Mouse (Mus musculus) cerebellum, adult 9-10 months (tissue): Measurements from ENCODE around the gene Klhl21.
"Not testable (repeated sequence)": the region's sequence is repeated elsewhere in the genome, so short reads cannot be mapped to it uniquely, and the experiment has no call there.

ENCODE experiments used
- DNase-seq: peaks from one replicate; pipeline ENCODE4 v3.0.0; 2022

The Klhl21 gene

DNA sequence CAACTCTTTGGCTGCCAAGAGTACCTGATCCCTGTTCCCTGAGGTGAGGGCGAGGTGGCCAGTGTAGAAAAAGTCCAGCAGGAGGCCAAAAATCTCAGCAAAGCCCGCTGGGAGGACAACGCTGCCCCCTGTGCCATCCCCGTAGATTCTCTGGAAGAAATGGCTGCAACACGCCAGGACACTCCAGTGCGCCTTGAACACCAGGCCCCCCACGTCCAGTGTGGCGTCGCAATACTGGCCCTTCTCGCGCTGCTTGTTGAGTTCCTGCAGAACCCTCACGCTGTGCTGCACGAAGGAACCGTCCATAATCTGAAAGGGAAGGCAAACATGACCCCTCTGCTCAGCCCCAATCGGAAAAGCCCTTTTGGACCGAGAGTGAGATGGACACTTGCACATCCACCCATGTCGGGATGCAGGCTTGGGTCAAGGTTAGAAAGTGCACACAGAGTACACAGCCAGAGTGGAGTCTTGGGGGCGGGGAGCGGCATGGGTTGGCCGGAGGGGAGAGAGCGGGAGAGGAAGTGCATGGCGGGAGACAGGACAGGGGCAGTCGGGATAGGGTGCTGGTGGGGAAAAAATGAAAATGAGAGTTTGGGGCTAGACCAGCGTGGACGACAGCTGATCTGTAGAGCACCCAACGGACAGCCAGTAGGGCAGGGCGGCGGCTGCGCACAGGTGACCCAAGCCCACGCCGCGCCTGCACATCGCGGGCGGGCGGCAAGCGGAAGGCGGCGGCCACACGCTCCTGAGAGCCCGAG, 18.3 kb downstream of the Klhl21 start:
- peak; percentile 48 for DNase-seq

DNA sequence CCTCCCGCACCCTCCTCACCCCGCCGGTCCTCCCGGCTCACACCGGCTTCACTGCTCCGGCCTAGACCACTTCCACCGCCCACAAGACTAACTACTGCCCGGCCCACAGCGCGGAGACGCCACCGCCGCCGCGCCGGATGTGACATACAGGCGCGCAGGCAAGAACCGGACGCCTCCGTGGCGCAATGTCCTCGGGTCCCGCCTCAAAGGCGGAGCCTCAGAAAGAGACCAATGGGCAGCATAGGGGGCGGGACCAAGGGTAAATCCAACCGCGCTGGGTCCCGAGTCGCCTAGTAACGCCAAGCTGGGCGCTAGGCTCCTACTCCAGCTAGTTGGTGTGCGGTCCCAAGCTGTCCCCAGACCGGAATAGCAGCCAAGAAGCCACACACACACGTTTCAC, 18.9 kb downstream of the Klhl21 start, which contains the start of gene Zbtb48:
Gene Zbtb48, minus strand, starts transcription at position 148 of the 400 bp plus-strand sequence.
- peak; percentile 96 for DNase-seq

DNA sequence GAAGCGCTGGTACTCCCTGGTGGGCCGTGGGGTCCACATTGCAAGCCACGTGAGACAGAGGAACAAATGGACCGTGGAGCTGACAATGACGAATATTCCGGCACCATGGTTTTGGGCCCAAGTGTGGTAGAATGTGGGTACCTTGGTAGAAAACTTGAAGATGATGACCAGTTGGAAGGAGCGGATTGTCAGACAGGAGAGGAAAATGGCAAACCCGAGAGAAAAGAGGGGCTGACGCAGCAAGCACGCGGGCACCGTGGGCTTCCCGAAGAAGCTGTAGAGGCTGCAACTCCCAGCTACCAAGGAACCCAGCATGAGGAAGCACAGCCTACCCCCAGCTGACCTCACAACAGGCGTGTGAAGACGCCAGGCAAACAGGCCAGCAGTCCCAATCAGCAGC, 19.9 kb downstream of the Klhl21 start:
- DNase-seq = no peak

DNA sequence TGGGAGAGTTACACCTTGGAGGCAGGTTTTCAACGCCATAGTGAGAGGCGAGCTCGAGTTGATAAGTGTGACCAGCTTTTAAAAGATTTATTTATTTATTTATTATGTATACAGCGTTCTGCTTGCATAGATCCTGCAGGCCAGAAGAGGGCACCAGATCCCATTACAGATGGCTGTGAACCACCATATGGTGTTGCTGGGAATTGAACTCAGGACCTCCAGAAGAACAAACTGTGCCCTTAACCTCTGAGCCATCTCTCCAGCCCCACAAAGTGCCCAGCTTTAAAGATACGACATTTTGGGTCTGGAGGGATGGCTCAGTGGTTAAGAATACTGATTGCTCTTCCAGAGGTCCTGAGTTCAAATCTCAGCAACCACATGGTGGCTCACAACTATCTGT, 20.5 kb downstream of the Klhl21 start:
- DNase-seq = peak; percentile 44

DNA sequence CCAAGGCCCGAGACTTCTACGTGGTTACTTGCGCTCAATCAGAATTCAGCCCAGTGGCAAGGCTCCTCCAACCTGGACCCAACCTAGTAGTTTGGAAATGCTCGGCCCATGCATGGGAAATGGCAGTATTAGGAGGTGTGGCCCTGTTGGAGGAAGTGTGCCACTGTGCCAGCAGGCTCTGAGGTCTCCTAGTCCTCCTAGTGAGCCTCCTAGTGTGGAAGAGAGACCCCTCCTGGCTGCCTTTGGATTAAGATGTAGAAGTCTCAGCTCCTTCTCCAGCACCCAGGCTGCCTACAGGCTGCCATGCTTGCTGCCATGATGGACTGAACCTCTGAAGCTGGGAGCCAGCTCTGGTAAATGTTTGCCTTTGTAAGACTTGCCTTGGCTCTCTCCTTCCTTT, 21.4 kb downstream of the Klhl21 start:
- DNase-seq = peak; percentile 26

DNA sequence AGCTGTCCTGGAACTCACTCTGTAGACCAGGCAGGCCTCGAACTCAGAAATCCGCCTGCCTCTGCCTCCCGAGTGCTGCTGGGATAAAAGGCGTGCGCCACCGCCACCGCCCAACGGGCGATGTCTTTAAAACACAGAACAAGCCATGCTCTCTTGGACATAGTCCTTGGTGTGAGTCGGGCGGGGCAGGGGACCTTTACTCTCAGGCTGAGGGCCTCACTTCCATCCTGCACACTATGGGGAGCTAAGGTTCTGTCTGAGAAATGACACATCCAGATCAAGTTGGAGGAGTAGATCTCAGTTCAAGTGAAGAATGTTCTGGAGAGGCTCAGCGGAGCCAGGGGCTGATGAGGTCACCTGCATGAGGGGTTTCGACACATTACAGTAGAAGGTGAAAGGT, 24.3 kb downstream of the Klhl21 start:
- peak; percentile 4 for DNase-seq

DNA sequence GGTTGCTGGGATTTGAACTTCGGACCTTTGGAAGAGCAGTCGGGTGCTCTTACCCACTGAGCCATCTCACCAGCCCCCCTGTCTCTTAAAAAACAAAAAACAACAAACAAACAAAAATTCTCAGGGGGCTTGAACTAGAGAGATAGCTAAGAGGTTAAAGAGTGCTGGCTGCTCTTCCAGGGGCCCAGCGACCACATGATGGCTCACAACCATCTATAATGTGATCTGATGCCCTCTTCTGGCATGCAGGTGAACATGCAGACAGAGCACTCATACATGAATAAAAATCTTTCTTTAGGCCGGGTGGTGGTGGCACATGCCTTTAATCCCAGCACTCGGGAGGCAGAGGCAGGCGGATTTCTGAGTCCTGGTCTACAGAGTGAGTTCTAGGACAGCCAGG, 27.9 kb downstream of the Klhl21 start:
- DNase-seq = not testable (repeated sequence)

DNA sequence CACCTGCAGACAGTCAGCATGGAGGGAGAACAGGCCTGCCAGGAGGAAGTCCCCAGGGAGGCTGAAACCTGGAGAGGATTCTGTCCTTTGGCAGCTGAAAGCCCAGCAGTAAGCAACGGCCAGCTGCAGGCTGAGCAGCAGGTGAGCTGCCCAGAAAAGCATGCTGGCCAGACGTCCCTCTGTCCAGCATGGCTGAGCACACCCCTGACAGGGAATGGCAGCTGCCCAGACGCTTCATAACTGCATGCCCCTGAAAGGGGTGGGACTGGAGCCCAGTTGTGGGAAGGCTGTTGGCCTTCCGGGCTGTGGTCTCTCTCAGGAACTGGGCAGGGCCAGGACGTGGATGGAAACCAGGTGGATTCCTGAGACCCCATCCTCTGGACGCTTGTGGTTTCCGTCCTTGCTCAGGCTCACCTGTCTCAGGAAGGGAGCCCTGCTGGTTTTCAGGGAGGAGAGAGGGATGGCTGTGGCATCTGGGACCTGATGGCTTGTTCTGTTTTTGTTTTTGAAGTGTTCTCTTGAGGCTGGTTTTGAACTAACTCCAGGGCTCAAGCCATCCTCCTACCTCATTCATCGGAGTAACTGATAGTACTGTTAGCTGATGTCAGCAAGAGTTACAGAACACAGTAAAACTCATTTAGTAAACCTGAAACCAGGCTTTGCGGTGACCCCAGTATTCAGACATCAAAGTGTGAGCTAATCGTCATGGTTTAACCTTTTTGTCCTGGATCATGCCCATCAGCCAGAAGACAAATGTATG, 29.8 kb downstream of the Klhl21 start, which contains the start of gene Tas1r1:
Gene Tas1r1, minus strand, starts transcription at position 344 of the 760 bp plus-strand sequence.
- DNase-seq = no peak

DNA sequence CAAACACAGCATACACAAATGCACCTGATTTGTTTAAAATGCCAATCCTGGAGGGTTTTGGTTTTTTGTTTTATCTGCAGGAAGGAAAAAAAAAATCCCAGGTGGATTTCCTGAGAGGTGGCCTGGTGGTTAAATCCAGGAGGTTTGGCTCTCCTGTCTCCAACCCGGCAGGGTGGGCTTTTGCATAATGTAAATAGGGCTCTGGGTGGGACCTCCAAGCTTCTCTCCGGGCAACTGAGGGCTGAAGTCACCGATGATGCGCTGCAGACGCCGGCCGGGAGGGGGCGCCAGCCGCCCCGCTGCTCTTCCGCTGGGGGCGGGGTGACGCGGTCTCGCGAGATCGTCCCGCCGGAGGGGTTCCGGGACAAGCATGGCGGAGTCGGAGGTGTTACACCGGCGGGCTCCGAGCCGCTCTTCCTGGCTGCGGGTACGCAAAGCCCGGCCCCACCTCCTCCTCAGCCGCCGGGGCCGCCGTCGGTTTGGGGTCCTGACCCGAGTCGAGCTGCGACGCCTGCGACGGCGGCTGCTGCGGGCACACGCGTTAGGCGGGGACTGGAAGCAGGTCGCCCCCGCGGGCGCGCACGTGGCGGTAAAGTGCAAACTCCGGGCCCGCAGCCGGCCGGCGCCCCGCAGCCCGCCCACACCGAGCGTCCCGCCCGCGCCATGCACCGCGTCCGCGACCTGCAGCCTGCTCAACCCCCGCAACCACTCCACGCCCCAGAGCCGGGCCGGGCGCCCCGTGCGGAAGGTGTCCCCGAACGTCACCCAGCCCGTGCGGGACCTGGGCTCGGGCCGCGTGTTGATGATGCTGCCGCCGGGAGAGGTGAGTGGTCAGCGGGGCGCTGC, 30.6 kb downstream of the Klhl21 start, which contains the start of gene Nol9:
Gene Nol9, plus strand, starts transcription at position 337 of the 846 bp plus-strand sequence.
- peak; percentile 91 for DNase-seq

DNA sequence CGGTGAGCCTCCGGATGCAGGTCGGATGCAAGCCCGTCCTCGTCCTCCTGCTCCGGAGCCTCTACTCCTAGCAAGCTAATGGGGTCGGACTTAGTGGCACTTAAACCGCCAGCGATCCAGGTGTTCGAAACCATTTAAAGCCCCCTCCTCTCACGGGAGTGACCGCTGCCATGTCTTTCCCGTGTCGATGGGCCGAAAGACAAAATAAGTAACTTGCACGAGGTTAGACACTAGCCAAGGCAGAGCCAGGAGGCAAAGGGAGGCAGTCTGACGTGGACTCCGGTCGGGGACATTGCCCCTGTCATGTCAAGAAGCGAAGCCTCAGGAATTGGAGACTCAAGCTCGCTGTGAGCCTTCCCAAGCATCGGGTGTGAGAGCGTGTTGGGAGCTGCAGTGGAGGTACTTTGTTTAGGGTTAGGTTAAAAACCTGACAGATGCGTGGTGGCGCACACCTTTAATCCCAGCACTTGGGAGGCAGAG, 31.3 kb downstream of the Klhl21 start:
- no peak for DNase-seq

DNA sequence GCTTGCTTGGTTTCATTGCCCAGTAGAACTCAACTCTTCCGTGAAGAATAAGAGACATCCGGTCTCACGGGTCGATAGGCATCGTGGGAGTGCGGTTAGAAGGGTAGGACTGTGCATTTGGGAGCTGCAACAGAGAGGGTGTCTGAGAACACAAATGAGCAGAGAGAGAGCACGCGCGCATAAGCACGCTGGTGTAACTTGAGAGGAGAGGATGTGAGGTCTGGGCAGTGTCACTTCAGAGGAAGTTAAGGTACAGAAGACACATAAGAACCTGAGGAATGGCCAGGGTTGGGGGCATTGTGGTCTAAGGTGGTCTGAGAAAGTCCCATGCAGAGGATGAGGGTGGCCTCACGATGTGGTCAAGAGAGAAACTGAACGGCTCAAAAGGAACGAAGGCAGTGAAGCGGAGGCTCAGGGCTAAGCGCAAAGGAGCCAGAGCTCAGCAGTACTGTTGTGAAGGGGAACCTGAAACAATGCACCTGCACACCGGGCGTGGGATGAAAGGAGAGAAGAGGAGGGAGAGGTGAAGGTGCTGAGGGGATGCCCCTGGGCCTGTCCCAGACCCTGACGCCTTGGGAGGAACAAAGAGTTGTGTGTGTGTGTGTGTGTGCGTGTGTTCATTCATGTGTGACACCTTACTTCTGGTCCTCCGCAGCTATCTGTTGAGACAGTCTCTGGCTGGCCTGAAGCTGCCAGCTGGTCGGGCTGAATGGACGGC, 33.5 kb downstream of the Klhl21 start:
- no peak for DNase-seq

DNA sequence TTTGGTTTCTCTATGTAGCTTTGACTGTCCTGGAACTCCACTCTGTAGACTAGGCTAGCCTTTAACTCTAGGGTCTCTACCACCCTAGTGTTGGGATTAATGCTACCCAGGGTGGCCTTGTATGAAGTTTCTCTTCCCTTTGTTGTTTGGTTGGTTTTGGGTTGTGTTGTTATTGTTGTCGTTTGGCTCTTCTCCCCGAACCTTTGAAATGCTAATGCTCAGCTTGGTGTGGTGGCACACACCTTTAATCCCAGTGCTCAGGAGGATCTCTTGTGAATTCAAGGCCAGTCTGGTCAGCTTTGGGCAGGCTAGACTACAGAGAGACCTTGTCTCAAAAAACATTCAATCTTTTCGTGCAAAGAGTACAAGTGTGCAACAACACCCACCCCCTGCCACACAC, 34.6 kb downstream of the Klhl21 start:
- DNase-seq = no peak

DNA sequence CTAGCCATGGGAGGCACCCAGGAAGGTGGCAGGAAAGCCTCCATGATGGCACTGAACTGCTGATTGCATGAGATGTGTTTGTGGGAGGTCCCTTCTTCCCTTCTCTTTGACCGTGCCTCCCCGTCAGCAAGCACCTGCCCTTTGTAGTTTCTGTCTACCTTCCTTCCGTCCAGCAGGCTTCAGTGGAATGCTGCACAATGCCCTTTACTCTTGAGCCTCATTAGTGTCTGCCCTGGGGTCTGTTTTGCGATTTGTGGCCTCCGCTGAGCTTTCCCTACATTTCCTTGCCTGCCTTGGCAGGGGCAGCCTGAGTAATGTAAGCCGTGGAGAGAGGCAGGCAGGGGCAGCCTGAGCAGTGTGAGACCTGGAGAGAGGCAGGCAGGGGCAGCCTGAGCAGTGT, 36.0 kb downstream of the Klhl21 start:
- DNase-seq = no peak

DNA sequence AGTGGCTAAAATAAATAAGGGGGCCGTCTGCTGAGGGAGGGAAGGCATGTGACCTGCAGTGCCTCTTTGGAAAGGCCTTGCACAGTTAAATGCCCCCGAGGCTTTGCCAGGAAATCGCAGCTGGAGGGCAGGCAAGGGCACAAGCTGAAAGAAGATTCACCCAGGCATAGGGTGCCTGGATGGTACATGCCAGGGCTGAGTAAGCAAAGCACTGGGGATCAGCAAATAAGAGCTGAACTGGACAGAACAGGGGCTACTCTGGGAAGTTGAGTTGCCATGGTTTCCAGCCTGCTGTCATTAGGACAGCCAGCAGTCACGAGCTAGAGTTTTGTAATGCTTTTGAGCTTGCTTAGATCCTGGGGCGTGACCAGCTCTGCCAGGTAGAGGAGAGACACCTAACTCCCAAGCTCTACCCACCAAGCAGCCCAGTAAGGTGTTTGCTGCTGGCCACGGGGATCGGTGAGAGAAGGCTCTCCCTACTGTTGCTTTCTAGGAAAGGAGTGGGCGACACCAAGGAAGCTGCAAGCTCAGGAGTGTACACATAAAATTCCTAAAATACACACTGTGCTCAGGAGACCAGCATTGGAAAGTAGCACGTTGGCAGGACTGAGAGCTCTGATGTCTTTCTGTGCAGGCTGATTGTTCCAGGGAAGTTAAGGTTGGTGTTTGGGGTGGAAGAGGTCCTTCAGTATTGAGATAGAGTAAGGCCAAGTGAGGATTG, 53.9 kb downstream of the Klhl21 start:
- DNase-seq = no peak

DNA sequence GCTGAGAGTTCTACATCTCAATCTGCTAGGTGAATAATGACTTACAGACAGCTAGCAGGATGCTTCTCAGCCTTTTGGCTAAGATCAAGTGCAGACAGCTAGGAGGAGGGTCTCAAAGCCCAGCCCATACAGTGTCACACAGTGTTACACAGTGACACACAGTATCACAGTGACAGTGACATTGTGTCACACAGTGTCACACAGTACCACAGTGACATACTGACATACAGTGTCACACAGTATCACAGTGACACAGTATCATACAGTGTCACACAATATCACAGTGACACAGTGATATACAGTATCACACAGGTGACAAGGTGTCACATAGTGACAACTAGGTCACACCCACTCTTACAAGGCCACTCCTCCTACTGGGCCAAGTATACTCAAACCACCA, 58.7 kb downstream of the Klhl21 start:
- no peak for DNase-seq
